Mouse (Mus musculus): ENCODE results near the gene Camk1d. TPM values are rescaled to one million over a fixed set of nuclear protein-coding genes. Genes with fewer than 3 reads are reported as not detected.

Gene Camk1d
- polyA plus RNA-seq, 1 experiment from 2014 or later = 1.5 TPM

GRCm38 (mm10) chr2:5673816-5674215 is 40.5 kb downstream of the Camk1d start:
- Histone ChIP-seq H3K4me2 (replicated peaks; ENCODE audit: low read depth, low read length) (no peak overlapping the region), H3K27ac (ENCODE audit: low read length) (no peak overlapping the region), H3K4me3 (ENCODE audit: low read length) (no peak overlapping the region), H3K9ac (replicated peaks; ENCODE audit: low read length) (no peak overlapping the region), H3K4me1 (ENCODE audit: insufficient read depth, low read length) (peaks cover 6% of the 10 kb centered on the region; the same call in 1 of the 2 replicates), H3K9me3 (ENCODE audit: low read length) (no peaks in the 10 kb centered on the region), H3K36me3 (ENCODE audit: insufficient read depth, low read length) (no peaks in the 10 kb centered on the region), H3K27me3 (ENCODE audit: insufficient read depth, low read length) (no peaks in the 10 kb centered on the region)
- WGBS = 73% methylated on average over 6 of the region's 6 CpGs
- no peak for ATAC-seq (ENCODE audit: low FRiP score, low TSS enrichment)

- H3K27me3 ChIP-seq (ENCODE audit: insufficient read depth, low read length) = no peaks in the 10 kb centered on the region
- no peak overlapping the region for H3K27ac ChIP-seq (ENCODE audit: low read length)
- no peak for ATAC-seq (ENCODE audit: low FRiP score, low TSS enrichment)
- no peak overlapping the region for H3K9ac ChIP-seq (replicated peaks; ENCODE audit: low read length)
- H3K4me1 ChIP-seq (ENCODE audit: insufficient read depth, low read length) = peaks cover 6% of the 10 kb centered on the region; the same call in 1 of the 2 replicates
- H3K4me3 ChIP-seq (ENCODE audit: low read length) = no peak overlapping the region
- 64% methylated on average over 7 of the region's 7 CpGs for WGBS
- H3K4me2 ChIP-seq (replicated peaks; ENCODE audit: low read depth, low read length) = no peak overlapping the region
- H3K9me3 ChIP-seq (ENCODE audit: low read length) = no peaks in the 10 kb centered on the region
- H3K36me3 ChIP-seq (ENCODE audit: insufficient read depth, low read length) = no peaks in the 10 kb centered on the region
Observed at GRCm38 (mm10) chr2:5672906-5673589, 41.3 kb downstream of the Camk1d start.

- ATAC-seq (ENCODE audit: low FRiP score, low TSS enrichment) = no peak
- Histone ChIP-seq H3K4me2 (replicated peaks; ENCODE audit: low read depth, low read length) (no peak overlapping the region), H3K27ac (ENCODE audit: low read length) (no peak overlapping the region), H3K9ac (replicated peaks; ENCODE audit: low read length) (no peak overlapping the region), H3K9me3 (ENCODE audit: low read length) (no peaks in the 10 kb centered on the region), H3K36me3 (ENCODE audit: insufficient read depth, low read length) (no peaks in the 10 kb centered on the region), H3K4me1 (ENCODE audit: insufficient read depth, low read length) (no peaks in the 10 kb centered on the region), H3K4me3 (ENCODE audit: low read length) (no peak overlapping the region), H3K27me3 (ENCODE audit: insufficient read depth, low read length) (no peaks in the 10 kb centered on the region)
- 90% methylated on average over 10 of the region's 10 CpGs for WGBS
Observed at GRCm38 (mm10) chr2:5670146-5670545, 44.2 kb downstream of the Camk1d start.

GRCm38 (mm10) chr2:5669498-5670040 is 44.7 kb downstream of the Camk1d start:
- H3K27me3 ChIP-seq (ENCODE audit: insufficient read depth, low read length) = no peaks in the 10 kb centered on the region
- H3K9me3 ChIP-seq (ENCODE audit: low read length) = no peaks in the 10 kb centered on the region
- no peak overlapping the region for H3K4me3 ChIP-seq (ENCODE audit: low read length)
- ATAC-seq (ENCODE audit: low FRiP score, low TSS enrichment) = no peak
- WGBS = 87% methylated on average over 15 of the region's 15 CpGs
- H3K4me2 ChIP-seq (replicated peaks; ENCODE audit: low read depth, low read length) = no peak overlapping the region
- no peak overlapping the region for H3K27ac ChIP-seq (ENCODE audit: low read length)
- H3K9ac ChIP-seq (replicated peaks; ENCODE audit: low read length) = no peak overlapping the region
- no peaks in the 10 kb centered on the region for H3K36me3 ChIP-seq (ENCODE audit: insufficient read depth, low read length)
- no peaks in the 10 kb centered on the region for H3K4me1 ChIP-seq (ENCODE audit: insufficient read depth, low read length)

- Histone ChIP-seq H3K4me2 (replicated peaks; ENCODE audit: low read depth, low read length) (no peak overlapping the region), H3K9me3 (ENCODE audit: low read length) (no peaks in the 10 kb centered on the region), H3K4me3 (ENCODE audit: low read length) (no peak overlapping the region), H3K4me1 (ENCODE audit: insufficient read depth, low read length) (no peaks in the 10 kb centered on the region), H3K9ac (replicated peaks; ENCODE audit: low read length) (no peak overlapping the region), H3K36me3 (ENCODE audit: insufficient read depth, low read length) (no peaks in the 10 kb centered on the region), H3K27me3 (ENCODE audit: insufficient read depth, low read length) (no peaks in the 10 kb centered on the region), H3K27ac (ENCODE audit: low read length) (no peak overlapping the region)
- ATAC-seq (ENCODE audit: low FRiP score, low TSS enrichment) = no peak
- WGBS = 85% methylated on average over 4 of the region's 4 CpGs
Observed at GRCm38 (mm10) chr2:5668940-5669339, 45.4 kb downstream of the Camk1d start.

- H3K27ac ChIP-seq (ENCODE audit: low read length) = no peak overlapping the region
- 91% methylated on average over 9 of the region's 9 CpGs for WGBS
- no peak overlapping the region for H3K4me3 ChIP-seq (ENCODE audit: low read length)
- no peak overlapping the region for H3K9ac ChIP-seq (replicated peaks; ENCODE audit: low read length)
- H3K36me3 ChIP-seq (ENCODE audit: insufficient read depth, low read length) = no peaks in the 10 kb centered on the region
- H3K9me3 ChIP-seq (ENCODE audit: low read length) = no peaks in the 10 kb centered on the region
- H3K4me2 ChIP-seq (replicated peaks; ENCODE audit: low read depth, low read length) = no peak overlapping the region
- H3K27me3 ChIP-seq (ENCODE audit: insufficient read depth, low read length) = no peaks in the 10 kb centered on the region
- no peaks in the 10 kb centered on the region for H3K4me1 ChIP-seq (ENCODE audit: insufficient read depth, low read length)
- ATAC-seq (ENCODE audit: low FRiP score, low TSS enrichment) = no peak
Observed at GRCm38 (mm10) chr2:5663499-5663898, 50.8 kb downstream of the Camk1d start.

GRCm38 (mm10) chr2:5661946-5662345 is 52.4 kb downstream of the Camk1d start:
- no peak overlapping the region for H3K4me3 ChIP-seq (ENCODE audit: low read length)
- no peaks in the 10 kb centered on the region for H3K9me3 ChIP-seq (ENCODE audit: low read length)
- no peak overlapping the region for H3K9ac ChIP-seq (replicated peaks; ENCODE audit: low read length)
- no peak overlapping the region for H3K4me2 ChIP-seq (replicated peaks; ENCODE audit: low read depth, low read length)
- no peak overlapping the region for H3K27ac ChIP-seq (ENCODE audit: low read length)
- ATAC-seq (ENCODE audit: low FRiP score, low TSS enrichment) = no peak
- no peaks in the 10 kb centered on the region for H3K27me3 ChIP-seq (ENCODE audit: insufficient read depth, low read length)
- WGBS = 65% methylated on average over 5 of the region's 5 CpGs
- H3K36me3 ChIP-seq (ENCODE audit: insufficient read depth, low read length) = no peaks in the 10 kb centered on the region
- H3K4me1 ChIP-seq (ENCODE audit: insufficient read depth, low read length) = no peaks in the 10 kb centered on the region

GRCm38 (mm10) chr2:5658000-5658399 is 56.3 kb downstream of the Camk1d start:
- ATAC-seq (ENCODE audit: low FRiP score, low TSS enrichment) = no peak
- Histone ChIP-seq H3K27me3 (ENCODE audit: insufficient read depth, low read length) (no peaks in the 10 kb centered on the region), H3K4me2 (replicated peaks; ENCODE audit: low read depth, low read length) (no peak overlapping the region), H3K9me3 (ENCODE audit: low read length) (no peaks in the 10 kb centered on the region), H3K27ac (ENCODE audit: low read length) (no peak overlapping the region), H3K36me3 (ENCODE audit: insufficient read depth, low read length) (no peaks in the 10 kb centered on the region), H3K4me3 (ENCODE audit: low read length) (no peak overlapping the region), H3K9ac (replicated peaks; ENCODE audit: low read length) (no peak overlapping the region), H3K4me1 (ENCODE audit: insufficient read depth, low read length) (no peaks in the 10 kb centered on the region)
- WGBS = 75% methylated on average over 3 of the region's 3 CpGs

GRCm38 (mm10) chr2:5656326-5656725 is 58.0 kb downstream of the Camk1d start:
- no peaks in the 10 kb centered on the region for H3K27me3 ChIP-seq (ENCODE audit: insufficient read depth, low read length)
- H3K36me3 ChIP-seq (ENCODE audit: insufficient read depth, low read length) = no peaks in the 10 kb centered on the region
- H3K9ac ChIP-seq (replicated peaks; ENCODE audit: low read length) = no peak overlapping the region
- H3K4me1 ChIP-seq (ENCODE audit: insufficient read depth, low read length) = no peaks in the 10 kb centered on the region
- H3K27ac ChIP-seq (ENCODE audit: low read length) = no peak overlapping the region
- H3K4me3 ChIP-seq (ENCODE audit: low read length) = no peak overlapping the region
- H3K9me3 ChIP-seq (ENCODE audit: low read length) = no peaks in the 10 kb centered on the region
- WGBS = 82% methylated on average over 3 of the region's 3 CpGs
- no peak for ATAC-seq (ENCODE audit: low FRiP score, low TSS enrichment)
- no peak overlapping the region for H3K4me2 ChIP-seq (replicated peaks; ENCODE audit: low read depth, low read length)

GRCm38 (mm10) chr2:5652071-5652470 is 62.2 kb downstream of the Camk1d start:
- Histone ChIP-seq H3K36me3 (ENCODE audit: insufficient read depth, low read length) (no peaks in the 10 kb centered on the region), H3K27me3 (ENCODE audit: insufficient read depth, low read length) (no peaks in the 10 kb centered on the region), H3K9me3 (ENCODE audit: low read length) (no peaks in the 10 kb centered on the region), H3K4me1 (ENCODE audit: insufficient read depth, low read length) (no peaks in the 10 kb centered on the region), H3K27ac (ENCODE audit: low read length) (no peak overlapping the region), H3K9ac (replicated peaks; ENCODE audit: low read length) (no peak overlapping the region), H3K4me2 (replicated peaks; ENCODE audit: low read depth, low read length) (no peak overlapping the region), H3K4me3 (ENCODE audit: low read length) (no peak overlapping the region)
- ATAC-seq (ENCODE audit: low FRiP score, low TSS enrichment) = no peak
- WGBS = 78% methylated on average over 6 of the region's 6 CpGs
